Mouse (Mus musculus) liver, postnatal 0 days (tissue): Measurements from ENCODE around the gene Denr.

ENCODE experiments used
- CTCF ChIP-seq: sonication (generic); IDR thresholded peaks from 2 replicates; pipeline ENCODE4 v1.5.1; 2016; ENCODE audit warnings: antibody characterized with exemption, low read depth
- EP300 ChIP-seq: IDR thresholded peaks from 2 replicates; pipeline ENCODE4 v1.6.1; 2016; ENCODE audit warnings: antibody characterized with exemption, low read depth, mild to moderate bottlenecking

DNA sequence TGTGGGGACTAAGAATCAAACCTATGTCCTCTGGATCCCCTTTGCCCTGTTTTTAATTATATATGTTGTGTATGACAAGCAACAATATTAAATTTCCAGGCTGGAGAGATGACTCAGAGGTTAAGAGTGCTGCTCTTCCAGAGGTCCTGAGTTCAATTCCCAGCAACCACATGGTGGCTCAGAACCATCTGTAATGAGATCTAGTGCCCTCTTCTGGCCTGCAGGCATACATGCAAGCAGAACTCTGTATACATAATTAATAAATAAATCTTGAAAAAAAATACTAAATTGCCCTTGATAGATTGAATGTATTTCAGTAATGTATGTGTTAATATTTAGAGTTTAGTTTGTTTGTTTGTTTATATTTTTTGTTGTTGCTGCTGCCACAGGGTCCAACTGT lies 26.0 kb downstream of the Denr start:
- TF ChIP-seq CTCF (peak; percentile 45), EP300 (no peak)
